Comparison of ENCODE assay signal across 9 mouse cellular contexts in the genomic region with DNA sequence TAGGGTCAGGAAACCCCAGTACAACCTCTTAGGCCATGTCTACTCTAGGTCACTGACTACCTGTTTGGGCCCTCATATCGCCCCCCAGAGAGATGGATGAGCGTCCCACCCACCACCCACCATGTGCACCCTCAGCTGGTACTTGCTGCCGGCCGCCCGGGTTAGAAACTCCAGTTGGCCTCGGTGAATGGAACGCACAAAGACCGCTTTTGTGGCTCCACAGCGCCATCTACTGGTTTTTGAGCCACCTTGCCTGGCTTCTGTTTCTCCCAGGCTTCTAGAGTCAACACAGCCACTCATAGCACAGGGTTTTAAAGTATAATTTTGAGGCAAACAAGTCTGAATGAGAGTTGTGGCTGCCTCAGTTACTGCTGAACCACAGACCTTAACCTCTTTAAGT. TPM values are rescaled to one million over a fixed set of nuclear protein-coding genes. Genes with fewer than 3 reads are reported as not detected.
A peak's percentile ranks its signal among the peaks of the same experiment; 100 is the strongest.
DNase-seq lines count a peak whose midpoint lies in the region; ATAC-seq and TF ChIP-seq lines count a peak whose summit lies in the region.
"Had no signal": no experiment of that assay in that cellular context is flagged by ENCODE, and none has a peak within 500 bp of the region (broad histone marks: within the 10 kb centered on the region; RNA-seq: fewer than 3 reads in every experiment).

No protein-coding gene starts in this region.

- H3ac ChIP-seq in C2C12 (ENCODE audit: control insufficient read depth, insufficient read length, low read depth), result no peak overlapping the region

- CTCF ChIA-PET in Patski (lab: Charles Lee), result interaction anchor here (0.7 to 2.4 kb wide), 14 partner anchors 9 to 507 kb away, joined by 3 to 10 read pairs (median 3); no protein-coding TSS in a partner anchor

- H3K79me3 ChIP-seq in C2C12 (ENCODE audit: low read depth), result no peaks in the 10 kb centered on the region

- peak; percentile 75 for TF ChIP-seq CTCF in C2C12 (IDR thresholded peaks at IDR 0.05; ENCODE audit: control insufficient read depth, insufficient read depth, insufficient read length)
- peak; percentile 95 for TF ChIP-seq CTCF in Patski (IDR thresholded peaks at IDR 0.05)

- DNase-seq in Patski (ENCODE audit: low read depth, low spot score), result no peak
- DNase-seq in cerebellum, postnatal 14 days, result peak; percentile 83 to 87
- peak; percentile 51 to 75 for DNase-seq in gastrocnemius, postnatal 4 days (ENCODE audit: low spot score in 2 of 2)
- DNase-seq in layer of hippocampus, adult 18-20 months (ENCODE audit: low spot score in 2 of 2), result peak; percentile 55 to 75
- DNase-seq in lung, postnatal 10 days, result peak; percentile 82
- peak; percentile 71 for DNase-seq in right cerebral cortex, postnatal 14 days
- DNase-seq in urinary bladder, postnatal 25 days (ENCODE audit: low spot score), result peak; percentile 68

- H3K36me3 ChIP-seq in C2C12 (ENCODE audit: control insufficient read depth, insufficient read depth), result no peaks in the 10 kb centered on the region
- H3K36me3 ChIP-seq: heart, embryonic 15.5 days had no signal

- H3K27me3 ChIP-seq in C2C12 (ENCODE audit: control insufficient read depth, insufficient read depth, insufficient read length), result no peaks in the 10 kb centered on the region
- H3K27me3 ChIP-seq in Patski, result no peaks in the 10 kb centered on the region
- H3K27me3 ChIP-seq: heart, embryonic 15.5 days had no signal

- no peak overlapping the region for H3K4me3 ChIP-seq in C2C12 (ENCODE audit: insufficient read depth, poor library complexity, severe bottlenecking)
- H3K4me3 ChIP-seq: heart, embryonic 15.5 days had no signal

- H3K79me2 ChIP-seq in C2C12 (ENCODE audit: control insufficient read depth, insufficient read depth), result no peaks in the 10 kb centered on the region

- in situ Hi-C loops in Patski (cut with MboI; ENCODE audit: low pct_unique_long_range_greater_than_20kb), result loop anchor here (5.0 kb wide), 1 partner anchor 45 kb away; no protein-coding TSS in a partner anchor

- ATAC-seq in Patski, result peak; percentile 38

- POLR2A ChIA-PET in Patski (lab: Charles Lee), result interaction anchor here (1.2 kb wide), 1 partner anchor 15 kb away, joined by 3 read pairs; no protein-coding TSS in a partner anchor

TF ChIP-seq in C2C12, 6 proteins besides CTCF, POLR2A, EP300 and RAD21:
- TF ChIP-seq FOSL1 (IDR thresholded peaks at IDR 0.05; ENCODE audit: insufficient read depth, low read length, poor library complexity, severe bottlenecking), result no peak

RNA-seq across cellular contexts. Expression of gene Myl10, which starts 13.9 kb away (rescaled TPM):
- polyA plus RNA-seq in C2C12 (2012; fragmentation: generic; extraction: Trizol) (0.07 TPM), Patski (2021) (not detected)
- 1 to 10 TPM; 7.8 to 8.1 TPM for total RNA-seq in gastrocnemius, postnatal 4 days (2021)
- not detected for total RNA-seq in layer of hippocampus, adult 18-20 months (2021)

Comparison
In these comparisons a context has a peak if more than half of its experiments do, and no peak if none do; other contexts are left out.
1. RNA of gene Myl10, which starts 13.9 kb away (total RNA-seq): 7.8 to 8.1 TPM in gastrocnemius, postnatal 4 days; not detected in layer of hippocampus, adult 18-20 months; every median in the first group is over 4 times any median in the second.